Mouse (Mus musculus): ENCODE results near the gene Polr2a. TPM values are rescaled to one million over a fixed set of nuclear protein-coding genes. Genes with fewer than 3 reads are reported as not detected.

Polr2a gene
- polyA plus RNA-seq (2015; fragmentation: Nextera tagmentation; extraction: Ambion mirVana) = 29.9 and 31.1 TPM in 2 replicates

- Histone ChIP-seq H3K4me3 (replicated peaks) (peak within 1 kb of the TSS; percentile 69), H3K36me3 (no peaks in the 10 kb centered on the region), H3K4me1 (peaks cover 49% of the 10 kb centered on the region), H3K9me3 (replicated peaks) (no peaks in the 10 kb centered on the region), H3K9ac (peak within 1 kb of the TSS; percentile 76), H3K4me2 (peak within 1 kb of the TSS; percentile 64), H3K27me3 (no peaks in the 10 kb centered on the region), H3K27ac (peak within 1 kb of the TSS; percentile 100)
- WGBS = 0% methylated on average over 36 of the region's 36 CpGs
- peak; percentile 95 for ATAC-seq (replicated peaks; ENCODE audit: low FRiP score)
Observed at GRCm38 (mm10) chr11:69758478-69758970, at the start of gene Polr2a. Polr2a (minus strand) TSS chr11:69758637.

GRCm38 (mm10) chr11:69807641-69808040 is 49.2 kb upstream of the Polr2a start:
- ATAC-seq (replicated peaks; ENCODE audit: low FRiP score) = no peak
- Histone ChIP-seq H3K27ac (no peak overlapping the region), H3K27me3 (peaks cover 32% of the 10 kb centered on the region), H3K4me2 (no peak overlapping the region), H3K36me3 (no peaks in the 10 kb centered on the region), H3K4me3 (replicated peaks) (no peak overlapping the region), H3K9me3 (replicated peaks) (no peaks in the 10 kb centered on the region), H3K4me1 (peaks cover 25% of the 10 kb centered on the region), H3K9ac (no peak overlapping the region)
- 78% methylated on average over 2 of the region's 2 CpGs for WGBS

DNA sequence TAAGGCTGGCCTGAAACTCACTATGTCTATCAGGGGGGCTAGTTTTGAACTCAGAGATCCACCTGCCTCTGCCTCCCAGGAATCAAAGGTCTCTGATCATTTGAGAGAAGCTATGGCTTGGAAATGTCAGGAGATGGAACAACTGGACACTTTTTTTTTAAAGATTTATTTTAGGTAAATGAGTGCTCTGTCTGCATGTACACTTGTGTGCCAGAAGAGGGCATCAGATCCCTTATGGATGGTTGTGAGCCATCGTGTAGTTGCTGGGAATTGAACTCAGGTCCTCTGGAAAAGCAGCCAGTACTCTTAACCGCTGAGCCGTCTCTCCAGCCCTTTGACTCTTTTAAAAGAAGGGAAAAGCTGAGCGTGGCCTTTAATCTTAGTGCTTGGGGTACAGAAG is 47.9 kb upstream of the Polr2a start:
- H3K4me2 ChIP-seq = no peak overlapping the region
- H3K27ac ChIP-seq = no peak overlapping the region
- peaks cover 44% of the 10 kb centered on the region for H3K27me3 ChIP-seq
- H3K4me3 ChIP-seq (replicated peaks) = no peak overlapping the region
- no peak for ATAC-seq (replicated peaks; ENCODE audit: low FRiP score)
- no peaks in the 10 kb centered on the region for H3K9me3 ChIP-seq (replicated peaks)
- H3K36me3 ChIP-seq = no peaks in the 10 kb centered on the region
- peaks cover 38% of the 10 kb centered on the region for H3K4me1 ChIP-seq
- WGBS = 88% methylated on average over 4 of the region's 4 CpGs
- no peak overlapping the region for H3K9ac ChIP-seq

DNA sequence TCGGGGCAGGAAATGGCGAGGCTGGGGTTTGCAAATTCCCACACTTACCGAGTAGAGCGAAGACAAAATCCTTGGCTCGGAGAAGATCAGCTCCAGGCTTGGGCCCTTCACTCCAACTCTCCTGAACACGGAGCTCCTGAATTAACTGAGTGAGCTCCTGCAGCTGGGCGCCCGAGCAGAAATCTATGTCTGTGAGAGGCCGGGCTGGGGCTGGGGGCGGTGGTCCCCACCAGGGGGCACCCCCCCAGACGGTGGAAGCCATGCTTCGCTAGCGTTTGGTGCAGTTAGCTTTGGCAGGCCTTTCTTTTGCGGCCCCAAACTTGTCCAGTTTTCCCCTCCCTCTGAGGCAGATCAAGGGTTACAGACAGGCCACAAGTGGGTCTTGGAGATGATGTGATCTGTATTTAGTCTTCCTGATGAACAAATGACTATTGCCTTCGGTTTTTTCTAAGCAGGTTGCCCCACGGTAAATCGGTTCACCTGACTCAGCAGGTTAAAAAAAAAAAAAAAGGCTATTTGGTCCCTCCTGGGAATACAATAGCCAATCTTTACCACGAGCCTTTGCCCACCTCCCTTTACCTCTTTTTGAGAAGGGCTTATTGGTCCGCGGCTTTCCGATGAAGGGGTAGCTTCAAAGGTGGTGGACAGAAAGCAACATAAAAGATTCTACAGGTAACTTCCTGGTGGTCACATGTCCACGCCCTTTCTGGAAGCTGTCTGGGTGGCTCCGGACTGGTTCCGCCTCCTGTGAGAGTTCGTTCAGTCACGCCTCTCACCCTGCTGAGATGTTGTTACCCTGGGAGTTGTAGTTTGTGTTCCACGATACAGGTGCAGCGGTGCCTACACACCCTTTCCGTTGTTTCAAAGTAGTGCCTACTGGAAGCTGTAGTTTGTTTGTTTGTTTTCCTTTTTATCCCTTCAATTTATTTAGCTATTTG is 46.8 kb upstream of the Polr2a start, which contains the start of gene Tmem102:
Tmem102 (minus strand) TSS at position 653 of the 938 bp plus-strand sequence.
- peak within 1 kb of the TSS; percentile 93 for H3K4me2 ChIP-seq
- H3K9me3 ChIP-seq (replicated peaks) = no peaks in the 10 kb centered on the region
- peaks cover 49% of the 10 kb centered on the region for H3K4me1 ChIP-seq
- H3K27me3 ChIP-seq = peaks cover 47% of the 10 kb centered on the region
- peak within 1 kb of the TSS; percentile 61 for H3K4me3 ChIP-seq (replicated peaks)
- no peaks in the 10 kb centered on the region for H3K36me3 ChIP-seq
- ATAC-seq (replicated peaks; ENCODE audit: low FRiP score) = no peak
- 6% methylated on average over 29 of the region's 29 CpGs for WGBS
- H3K9ac ChIP-seq = peak within 1 kb of the TSS; percentile 46
- no peak within 1 kb of the TSS for H3K27ac ChIP-seq

- Histone ChIP-seq H3K9me3 (replicated peaks) (no peaks in the 10 kb centered on the region), H3K4me3 (replicated peaks) (peak overlapping the region; percentile 61), H3K4me2 (peak overlapping the region; percentile 93), H3K27me3 (peaks cover 47% of the 10 kb centered on the region), H3K9ac (peak overlapping the region; percentile 46), H3K4me1 (peaks cover 55% of the 10 kb centered on the region), H3K36me3 (no peaks in the 10 kb centered on the region), H3K27ac (no peak overlapping the region)
- 7% methylated on average over 12 of the region's 12 CpGs for WGBS
- no peak for ATAC-seq (replicated peaks; ENCODE audit: low FRiP score)
Observed at GRCm38 (mm10) chr11:69804652-69804940, 46.2 kb upstream of the Polr2a start.

- peaks cover 61% of the 10 kb centered on the region for H3K4me1 ChIP-seq
- H3K4me2 ChIP-seq = peak overlapping the region; percentile 93
- H3K9me3 ChIP-seq (replicated peaks) = no peaks in the 10 kb centered on the region
- H3K36me3 ChIP-seq = no peaks in the 10 kb centered on the region
- no peak overlapping the region for H3K27ac ChIP-seq
- peak overlapping the region; percentile 61 for H3K4me3 ChIP-seq (replicated peaks)
- peak overlapping the region; percentile 62 for H3K9ac ChIP-seq
- H3K27me3 ChIP-seq = peaks cover 47% of the 10 kb centered on the region
- 1% methylated on average over 60 of the region's 60 CpGs for WGBS
- peak; percentile 52 for ATAC-seq (replicated peaks; ENCODE audit: low FRiP score)
Observed at GRCm38 (mm10) chr11:69803786-69804651, 45.6 kb upstream of the Polr2a start.

DNA sequence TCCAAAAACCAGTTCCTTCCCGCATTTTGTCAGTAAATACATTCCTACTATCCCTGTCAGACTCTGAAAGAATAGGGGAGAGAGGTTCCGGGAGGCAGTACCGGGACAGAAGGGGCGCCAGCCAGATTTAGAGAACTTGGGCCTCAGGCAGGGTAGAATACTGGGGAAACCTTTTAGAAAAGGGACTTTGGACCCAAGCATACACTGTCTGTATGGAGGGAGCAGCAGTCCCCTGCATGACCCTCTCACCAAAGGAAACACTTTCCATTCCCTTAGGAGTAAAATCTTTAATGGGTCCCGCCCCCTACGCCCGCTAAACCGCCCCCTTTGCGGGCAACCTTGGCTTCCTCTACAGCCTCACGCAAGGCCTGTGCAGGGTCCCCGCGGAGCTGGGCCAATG is 44.9 kb upstream of the Polr2a start:
- peak; percentile 3; the same call in 1 of the 2 replicates for ATAC-seq (replicated peaks; ENCODE audit: low FRiP score)
- 2% methylated on average over 12 of the region's 12 CpGs for whole genome bisulfite sequencing

DNA sequence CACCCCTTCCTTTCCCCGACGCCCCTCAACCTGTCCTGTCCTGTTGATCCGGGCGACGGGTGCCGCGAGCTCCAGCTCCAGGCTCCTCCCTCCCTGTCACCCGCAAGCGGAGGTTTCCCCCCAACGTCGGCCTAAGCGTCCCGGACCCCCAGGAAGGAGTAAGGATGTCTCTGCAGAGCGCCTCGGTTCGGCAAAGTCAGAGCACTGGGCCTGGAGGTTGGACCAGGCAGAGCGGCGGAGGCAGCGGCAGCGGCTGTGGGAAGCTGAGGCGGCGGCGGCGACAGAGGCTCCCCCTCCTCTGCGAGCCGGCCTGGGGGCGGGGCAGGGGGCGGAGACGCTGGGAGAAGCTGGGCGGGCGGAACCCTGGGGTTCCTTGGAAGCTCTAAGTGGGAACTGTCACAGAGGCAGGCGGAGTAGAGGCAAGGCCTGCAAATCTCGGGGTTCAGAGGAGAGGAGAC is 44.2 kb upstream of the Polr2a start:
- WGBS = under 1% methylated on average over 33 of the region's 33 CpGs
- Histone ChIP-seq H3K4me2 (peak overlapping the region; percentile 93), H3K27ac (0 out of 2 replicates have a peak overlapping the region, but pooled peaks have one; percentile 28), H3K9me3 (replicated peaks) (no peaks in the 10 kb centered on the region), H3K4me1 (peaks cover 63% of the 10 kb centered on the region), H3K9ac (peak overlapping the region; percentile 62), H3K4me3 (replicated peaks) (peak overlapping the region; percentile 61), H3K36me3 (no peaks in the 10 kb centered on the region), H3K27me3 (peaks cover 54% of the 10 kb centered on the region)
- ATAC-seq (replicated peaks; ENCODE audit: low FRiP score) = 0 out of 2 replicates have a peak, but pooled peaks have one; percentile 5

More for the DNA sequence above, 44.9 kb upstream of the Polr2a start:
- no peaks in the 10 kb centered on the region for H3K36me3 ChIP-seq
- H3K4me3 ChIP-seq (replicated peaks) = peak overlapping the region; percentile 61
- H3K4me1 ChIP-seq = peaks cover 63% of the 10 kb centered on the region
- H3K9me3 ChIP-seq (replicated peaks) = no peaks in the 10 kb centered on the region
- peaks cover 48% of the 10 kb centered on the region for H3K27me3 ChIP-seq
- H3K27ac ChIP-seq = 0 out of 2 replicates have a peak overlapping the region, but pooled peaks have one; percentile 4
- peak overlapping the region; percentile 93 for H3K4me2 ChIP-seq
- peak overlapping the region; percentile 62 for H3K9ac ChIP-seq

- Histone ChIP-seq H3K9me3 (replicated peaks) (no peaks in the 10 kb centered on the region), H3K27me3 (peaks cover 62% of the 10 kb centered on the region), H3K4me1 (peaks cover 63% of the 10 kb centered on the region), H3K36me3 (no peaks in the 10 kb centered on the region), H3K27ac (peak within 1 kb of the TSS; percentile 83), H3K4me2 (peak within 1 kb of the TSS; percentile 93), H3K9ac (peak within 1 kb of the TSS; percentile 62), H3K4me3 (replicated peaks) (peak within 1 kb of the TSS; percentile 61)
- ATAC-seq (replicated peaks; ENCODE audit: low FRiP score) = no peak
- under 1% methylated on average over 32 of the region's 33 CpGs for WGBS
Observed at GRCm38 (mm10) chr11:69801379-69801977, 43.0 kb upstream of the Polr2a start, which contains the start of gene Fgf11. Fgf11 (minus strand) TSS chr11:69801857.

DNA sequence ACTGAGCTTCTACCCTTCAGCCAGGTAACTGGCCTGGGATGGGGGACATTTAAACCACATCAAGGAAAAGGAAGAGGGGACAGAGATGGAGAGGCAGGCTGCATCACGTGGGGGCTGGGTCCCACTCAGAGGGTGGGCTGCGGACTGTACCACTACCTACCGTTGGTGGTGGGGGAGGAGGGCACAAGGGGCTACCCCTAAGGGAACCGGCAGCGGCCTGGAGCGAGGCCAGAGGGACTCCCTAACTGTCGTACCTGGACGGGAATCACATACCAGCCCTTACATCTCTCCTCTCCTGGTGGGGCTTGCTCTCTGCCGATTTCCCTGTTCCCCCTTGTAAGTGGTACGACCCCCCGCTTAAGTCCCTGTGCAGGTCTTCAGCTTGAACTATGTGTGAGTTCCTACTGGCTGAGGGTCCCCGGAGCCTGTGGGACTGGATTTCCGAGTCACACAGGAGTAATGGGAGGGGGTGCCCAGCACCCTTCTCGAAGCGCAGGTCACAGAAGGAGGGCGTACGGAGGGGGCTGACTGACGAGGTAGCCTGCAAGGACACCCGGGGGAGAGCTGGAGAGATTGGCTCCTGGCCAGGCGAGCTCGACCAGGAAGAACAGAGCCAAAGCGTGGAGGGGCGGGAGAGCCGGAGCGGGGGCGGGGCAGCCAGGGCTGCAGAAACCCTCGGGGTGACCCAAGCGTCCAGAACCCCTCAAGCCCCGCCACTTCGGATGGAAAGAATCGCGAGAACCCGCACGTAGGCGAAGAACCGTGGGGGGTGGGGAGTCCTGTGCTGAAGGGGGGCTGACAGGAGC is 42.2 kb upstream of the Polr2a start:
- H3K4me2 ChIP-seq = peak overlapping the region; percentile 93
- peak; percentile 63 for ATAC-seq (replicated peaks; ENCODE audit: low FRiP score)
- H3K36me3 ChIP-seq = no peaks in the 10 kb centered on the region
- WGBS = under 1% methylated on average over 36 of the region's 36 CpGs
- peak overlapping the region; percentile 61 for H3K4me3 ChIP-seq (replicated peaks)
- peak overlapping the region; percentile 62 for H3K9ac ChIP-seq
- H3K27me3 ChIP-seq = peaks cover 60% of the 10 kb centered on the region
- H3K4me1 ChIP-seq = peaks cover 71% of the 10 kb centered on the region
- H3K9me3 ChIP-seq (replicated peaks) = no peaks in the 10 kb centered on the region
- peak overlapping the region; percentile 83 for H3K27ac ChIP-seq

DNA sequence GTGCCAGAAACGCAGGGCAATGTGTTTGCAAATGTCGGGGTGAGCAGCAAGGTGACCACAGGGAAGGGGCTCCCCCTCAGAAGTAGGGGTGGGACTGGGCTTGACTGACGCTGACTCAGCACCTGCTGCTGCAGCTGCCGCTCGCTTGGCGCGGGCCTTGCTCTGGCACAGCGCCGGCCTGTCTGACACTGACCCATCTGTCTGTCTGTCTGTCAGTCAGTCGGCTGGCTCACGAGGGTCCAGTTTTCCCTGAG is 41.6 kb upstream of the Polr2a start:
- Histone ChIP-seq H3K9me3 (replicated peaks) (no peaks in the 10 kb centered on the region), H3K4me2 (peak overlapping the region; percentile 93), H3K4me3 (replicated peaks) (peak overlapping the region; percentile 61), H3K36me3 (no peaks in the 10 kb centered on the region), H3K27me3 (peaks cover 55% of the 10 kb centered on the region), H3K27ac (peak overlapping the region; percentile 83), H3K9ac (no peak overlapping the region), H3K4me1 (peaks cover 75% of the 10 kb centered on the region)
- ATAC-seq (replicated peaks; ENCODE audit: low FRiP score) = 0 out of 2 replicates have a peak, but pooled peaks have one; percentile 8
- WGBS = 2% methylated on average over 11 of the region's 11 CpGs
